Mouse (Mus musculus) adrenal gland, postnatal 0 days (tissue): ENCODE data around the gene Slc9a1. TPM values are rescaled to one million over a fixed set of nuclear protein-coding genes. Genes with fewer than 3 reads are reported as not detected.

ENCODE experiments used
- microRNA-seq: library from miRNA; unstranded; fragments of <30 nt; microRNA quantifications from one replicate; pipeline ENCODE4, GENCODE M21; 2016; ENCODE audit warnings: borderline replicate concordance; ENCODE audit not compliant: insufficient number of aligned reads
- polyA plus RNA-seq: library from polyadenylated mRNA; unstranded; fragments of >200 nt; fragmentation: Nextera tagmentation; extraction: Ambion mirVana; gene quantifications from 2 replicates; pipeline ENCODE4 v1.2.1, GENCODE M21; 2015

Gene Slc9a1
- polyA plus RNA-seq = 6.0 and 9.6 TPM in 2 replicates

DNA sequence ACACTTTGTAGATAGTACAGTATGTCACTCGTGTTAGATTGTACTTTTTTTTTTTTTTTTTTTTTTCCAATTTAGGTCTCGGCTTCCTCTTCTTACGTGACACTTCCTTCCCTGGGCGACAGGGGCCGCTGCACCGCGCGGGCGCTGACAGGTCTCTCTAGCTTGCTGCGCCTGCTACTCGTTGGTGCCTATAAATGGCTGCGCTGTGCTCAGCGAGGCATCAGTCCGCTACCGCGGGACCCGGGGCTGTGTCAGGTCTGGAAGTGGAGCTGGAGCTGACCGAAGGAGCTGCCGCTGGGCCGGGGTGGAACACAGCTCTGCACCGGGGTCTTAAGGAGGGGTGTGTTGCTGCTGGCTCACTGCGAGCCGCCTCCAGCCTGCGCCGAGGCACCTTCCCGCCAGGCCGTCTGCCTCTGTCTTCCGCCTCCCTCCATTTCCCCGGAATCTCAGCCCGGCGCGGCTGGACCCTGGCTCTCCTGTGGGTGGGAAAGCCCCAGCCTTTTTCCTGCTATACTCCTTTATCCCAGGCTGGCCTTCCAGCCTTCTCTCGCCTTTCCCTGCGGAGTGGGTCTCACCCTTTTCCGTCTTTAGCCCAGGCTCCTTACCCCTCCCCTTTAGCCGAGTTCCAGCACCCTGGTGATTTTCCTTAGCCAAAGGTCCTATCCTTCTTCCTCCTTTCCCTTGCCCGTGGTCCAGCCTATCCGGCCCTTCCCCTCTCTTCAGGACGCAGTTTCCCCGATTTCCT is at the start of gene Slc9a1:
Gene Slc9a1, plus strand, starts transcription at position 154 of the 745 bp plus-strand sequence.

GRCm38 (mm10) chr4:133353367-133354365 is 15.8 kb upstream of the Slc9a1 start, which contains the start of gene Wdtc1:
Gene Wdtc1, minus strand, starts transcription at chr4:133353481.

Small RNAs within 50 kb of the gene (microRNA-seq; reads per million reads assigned to microRNA genes)
- 1.8 reads per million for gene Mir5122

Other genes starting within 250 kb of the Slc9a1 start
- 55.3 and 71.4 TPM in 2 replicates for gene Wasf2, start 239.2 kb upstream of the Slc9a1 start, polyA plus RNA-seq
- gene Cd164l2, start 157.6 kb upstream of the Slc9a1 start, polyA plus RNA-seq = 2.2 and 2.9 TPM in 2 replicates
- 0.12 TPM in 1 of 2 replicates, not detected in the other for gene Gpr3, start 157.2 kb upstream of the Slc9a1 start, polyA plus RNA-seq
- gene Map3k6, start 128.9 kb upstream of the Slc9a1 start, polyA plus RNA-seq = 5.4 and 6.8 TPM in 2 replicates
- 1.5 and 1.7 TPM in 2 replicates for gene Sytl1, start 106.6 kb upstream of the Slc9a1 start, polyA plus RNA-seq
- 80.3 and 102 TPM in 2 replicates for gene Tmem222, start 91.9 kb upstream of the Slc9a1 start, polyA plus RNA-seq
- 11.5 and 11.7 TPM in 2 replicates for gene Wdtc1, start 16.2 kb upstream of the Slc9a1 start, polyA plus RNA-seq
- 1.3 and 1.5 TPM in 2 replicates for gene Tent5b, start 110.4 kb downstream of the Slc9a1 start, polyA plus RNA-seq
- 4.7 and 15.7 TPM in 2 replicates for gene Trnp1, start 128.8 kb downstream of the Slc9a1 start, polyA plus RNA-seq
- 1.2 and 3.2 TPM in 2 replicates for gene Kdf1, start 149.3 kb downstream of the Slc9a1 start, polyA plus RNA-seq
- gene Nudc, start 176.3 kb downstream of the Slc9a1 start, polyA plus RNA-seq = 156 and 220 TPM in 2 replicates
- 11.5 and 32.1 TPM in 2 replicates for gene Nr0b2, start 183.7 kb downstream of the Slc9a1 start, polyA plus RNA-seq
- 6.9 and 8.8 TPM in 2 replicates for gene Gpatch3, start 205.0 kb downstream of the Slc9a1 start, polyA plus RNA-seq
- gene Gpn2, start 214.7 kb downstream of the Slc9a1 start, polyA plus RNA-seq = 11.2 and 13.5 TPM in 2 replicates
- gene Sfn, start 232.5 kb downstream of the Slc9a1 start, polyA plus RNA-seq = 0.72 and 1.0 TPM in 2 replicates